Mouse (Mus musculus) forebrain, embryonic 10.5 days (tissue): ENCODE measurements at regions not wholly inside any gene's neighbourhood (a gene's known extent, or its start where the extent isn't known, plus 50 kb on each side); places are given as distances from the start of the nearest gene placed in this dataset.

Source experiments
- DNase-seq: peaks from one replicate; pipeline ENCODE4 v3.0.0-alpha.2; 2017; ENCODE audit warnings: low spot score; ENCODE audit errors: extremely low spot score
- H3K27ac ChIP-seq: fragments of 300-500 bp; sonication (generic); 2 replicates; pipeline ENCODE4 v1.5.1; 2016; ENCODE audit warnings: mild to moderate bottlenecking
- H3K27me3 ChIP-seq: fragments of 300-500 bp; sonication (generic); 2 replicates; pipeline ENCODE4 v1.6.1; 2016; ENCODE audit warnings: mild to moderate bottlenecking; ENCODE audit not compliant: poor library complexity, severe bottlenecking
- H3K36me3 ChIP-seq: fragments of 300-500 bp; sonication (generic); replicated peaks from 2 replicates; pipeline ENCODE4 v1.6.1; 2016; ENCODE audit warnings: mild to moderate bottlenecking, moderate library complexity
- H3K4me1 ChIP-seq: fragments of 300-500 bp; sonication (generic); 2 replicates; pipeline ENCODE4 v1.6.1; 2016
- H3K4me3 ChIP-seq: fragments of 300-500 bp; sonication (generic); 2 replicates; pipeline ENCODE4 v1.5.1; 2016; ENCODE audit warnings: mild to moderate bottlenecking, moderate library complexity
- H3K9me3 ChIP-seq: fragments of 300-500 bp; sonication (generic); 2 replicates; pipeline ENCODE4 v1.6.1; 2016; ENCODE audit warnings: mild to moderate bottlenecking, moderate library complexity
- WGBS: fragments of 180-500 bp; shearing (Covaris S2); methylation state at CpG from one replicate; pipeline ENCODE4 v1.1.7; 2016; 5-methylcytosine and 5-hydroxymethylcytosine counted together

DNA sequence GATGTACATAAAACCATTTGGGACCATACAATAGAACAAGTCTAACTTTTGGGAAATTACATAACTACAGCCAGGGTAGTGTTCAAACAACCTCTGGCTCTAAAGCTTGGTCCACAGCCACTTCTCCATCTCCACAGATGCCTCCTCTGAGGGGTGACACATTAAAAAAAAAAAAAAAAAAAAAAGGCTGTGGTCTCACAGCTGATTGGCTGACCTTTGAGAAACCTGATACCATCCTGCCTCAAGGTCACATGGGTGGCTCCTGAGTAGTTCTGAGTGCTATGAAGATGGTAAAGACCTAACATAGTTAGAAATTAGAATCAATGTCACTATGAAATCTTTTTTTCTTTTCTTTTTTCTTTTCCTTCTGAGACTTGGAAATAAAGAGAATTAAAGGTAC is 102.4 kb downstream of the Tmem182 start:
- H3K36me3 ChIP-seq, result no peaks in the 10 kb centered on the region
- no peaks in the 10 kb centered on the region for H3K4me1 ChIP-seq
- no peaks in the 10 kb centered on the region for H3K9me3 ChIP-seq
- no peak overlapping the region for H3K27ac ChIP-seq
- DNase-seq, result no peak
- H3K4me3 ChIP-seq, result no peak overlapping the region
- no peaks in the 10 kb centered on the region for H3K27me3 ChIP-seq

DNA sequence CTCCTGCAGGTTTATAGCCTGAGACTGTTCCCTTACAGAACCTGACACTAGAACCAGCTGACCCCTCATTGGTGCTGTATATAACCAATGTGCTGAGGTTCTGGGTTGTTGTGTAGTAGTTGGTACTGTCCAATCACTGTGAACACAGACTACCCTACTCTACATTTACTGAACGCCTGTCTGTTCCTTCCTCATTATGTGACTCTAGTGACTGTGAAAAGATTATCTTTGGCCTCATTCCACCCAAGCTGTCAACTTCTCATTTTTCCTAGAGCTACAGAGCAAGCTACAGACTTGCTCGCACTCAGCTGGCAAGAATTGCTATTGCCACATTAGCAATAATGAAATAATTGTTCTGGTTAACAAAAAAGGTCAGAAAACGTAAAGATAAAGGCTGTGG is 108.2 kb downstream of the Tmem182 start:
- no peak overlapping the region for H3K27ac ChIP-seq
- no peaks in the 10 kb centered on the region for H3K9me3 ChIP-seq
- H3K27me3 ChIP-seq, result no peaks in the 10 kb centered on the region
- 80% methylated on average over 3 of the region's 3 CpGs for WGBS
- H3K4me3 ChIP-seq, result no peak overlapping the region
- no peaks in the 10 kb centered on the region for H3K36me3 ChIP-seq
- DNase-seq, result no peak
- no peaks in the 10 kb centered on the region for H3K4me1 ChIP-seq

DNA sequence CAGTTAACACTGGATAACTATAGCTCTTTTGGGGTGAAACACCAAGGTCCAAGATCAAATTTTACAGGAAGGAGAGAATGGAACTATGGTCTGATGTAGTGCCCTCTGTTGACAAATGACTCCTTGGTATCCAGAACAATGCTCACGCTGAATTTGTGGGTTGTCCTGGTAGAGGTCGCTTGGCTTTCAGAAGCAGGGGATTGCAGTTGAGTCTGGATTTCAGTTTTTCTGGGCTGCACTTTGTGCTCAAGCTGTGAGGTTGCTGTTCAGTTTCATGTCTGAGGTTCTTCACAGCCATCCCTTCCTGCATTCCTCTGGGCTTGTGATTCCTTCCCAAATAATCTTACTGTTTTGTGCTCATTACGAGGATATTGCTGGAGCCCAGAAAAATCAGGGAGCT is 118.9 kb downstream of the Tmem182 start:
- Histone ChIP-seq H3K9me3 (no peaks in the 10 kb centered on the region), H3K4me1 (peaks cover 10% of the 10 kb centered on the region), H3K27me3 (no peaks in the 10 kb centered on the region), H3K36me3 (no peaks in the 10 kb centered on the region), H3K27ac (0 out of 2 replicates have a peak overlapping the region, but pooled peaks have one; percentile 9), H3K4me3 (no peak overlapping the region)
- 68% methylated on average over 3 of the region's 3 CpGs for WGBS
- no peak for DNase-seq

DNA sequence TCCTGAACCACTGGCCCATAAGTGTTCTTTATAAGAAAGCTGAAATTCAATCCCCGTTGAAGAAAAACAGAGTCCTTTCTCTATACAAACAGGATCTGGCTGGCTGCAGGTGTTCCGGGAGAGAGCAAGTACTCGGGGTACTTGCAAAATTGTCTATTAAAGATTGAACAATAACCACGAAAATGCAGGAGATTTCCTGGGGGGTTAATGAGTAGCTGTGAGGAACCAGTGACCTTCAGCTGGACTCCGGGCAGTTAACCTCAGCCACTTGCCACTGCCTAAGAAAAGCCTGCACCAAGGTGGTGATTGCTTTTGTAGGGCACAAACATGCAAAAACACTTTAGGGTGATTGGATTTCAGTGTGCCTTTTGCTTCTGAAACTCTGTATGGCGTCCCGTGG is 119.4 kb downstream of the Tmem182 start:
- WGBS, result 44% methylated on average over 7 of the region's 7 CpGs
- no peak for DNase-seq

DNA sequence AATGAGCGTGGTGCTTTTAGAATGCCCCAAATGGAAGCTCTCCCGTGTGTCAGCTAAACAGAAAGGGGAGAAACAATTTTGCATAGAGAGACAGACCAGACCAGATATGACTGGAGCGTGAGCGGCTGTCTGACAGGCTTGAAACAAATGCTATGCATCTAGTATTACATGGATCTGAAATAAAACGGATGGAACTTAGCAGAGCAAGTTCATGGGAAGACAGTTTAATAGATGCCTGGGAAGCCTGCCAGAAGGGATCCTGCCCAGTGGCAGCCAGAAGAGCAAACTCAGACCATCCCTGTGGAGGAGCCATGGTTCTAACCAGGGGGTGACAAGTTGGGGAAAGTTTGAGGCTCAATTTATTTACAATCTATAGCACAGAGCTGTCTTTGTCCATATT is 126.0 kb downstream of the Tmem182 start:
- H3K27ac ChIP-seq, result no peak overlapping the region
- no peak for DNase-seq
- no peak overlapping the region for H3K4me3 ChIP-seq
- H3K36me3 ChIP-seq, result no peaks in the 10 kb centered on the region
- no peaks in the 10 kb centered on the region for H3K27me3 ChIP-seq
- no peaks in the 10 kb centered on the region for H3K4me1 ChIP-seq
- 86% methylated on average over 5 of the region's 5 CpGs for WGBS
- H3K9me3 ChIP-seq, result no peaks in the 10 kb centered on the region

More for the DNA sequence above, 119.4 kb downstream of the Tmem182 start:
- H3K9me3 ChIP-seq, result no peaks in the 10 kb centered on the region
- H3K4me3 ChIP-seq, result no peak overlapping the region
- 0 out of 2 replicates have a peak overlapping the region, but pooled peaks have one; percentile 9 for H3K27ac ChIP-seq
- no peaks in the 10 kb centered on the region for H3K36me3 ChIP-seq
- peaks cover 10% of the 10 kb centered on the region for H3K4me1 ChIP-seq
- no peaks in the 10 kb centered on the region for H3K27me3 ChIP-seq

DNA sequence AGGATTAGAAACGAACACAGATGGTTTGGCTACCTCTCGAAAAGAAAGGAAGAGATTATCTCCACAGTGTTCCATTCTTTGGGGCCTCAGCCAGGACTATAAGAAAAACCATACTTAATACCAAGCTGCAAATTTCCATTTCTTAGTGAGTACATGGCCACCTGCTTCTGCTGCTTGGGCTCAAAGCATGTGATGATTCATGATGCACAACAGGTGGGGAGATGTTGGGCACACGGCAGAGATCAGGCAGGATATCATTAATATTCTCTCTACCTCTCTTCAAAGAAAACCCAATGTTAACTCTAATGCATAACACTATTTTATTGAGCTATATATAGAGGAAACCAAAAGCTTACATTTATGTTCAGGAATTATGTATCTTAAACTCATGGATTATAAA is 131.3 kb downstream of the Tmem182 start:
- H3K27me3 ChIP-seq, result no peaks in the 10 kb centered on the region
- H3K4me3 ChIP-seq, result no peak overlapping the region
- no peaks in the 10 kb centered on the region for H3K4me1 ChIP-seq
- WGBS, result 75% methylated on average over 3 of the region's 3 CpGs
- H3K27ac ChIP-seq, result no peak overlapping the region
- H3K36me3 ChIP-seq, result no peaks in the 10 kb centered on the region
- DNase-seq, result no peak
- H3K9me3 ChIP-seq, result no peaks in the 10 kb centered on the region

DNA sequence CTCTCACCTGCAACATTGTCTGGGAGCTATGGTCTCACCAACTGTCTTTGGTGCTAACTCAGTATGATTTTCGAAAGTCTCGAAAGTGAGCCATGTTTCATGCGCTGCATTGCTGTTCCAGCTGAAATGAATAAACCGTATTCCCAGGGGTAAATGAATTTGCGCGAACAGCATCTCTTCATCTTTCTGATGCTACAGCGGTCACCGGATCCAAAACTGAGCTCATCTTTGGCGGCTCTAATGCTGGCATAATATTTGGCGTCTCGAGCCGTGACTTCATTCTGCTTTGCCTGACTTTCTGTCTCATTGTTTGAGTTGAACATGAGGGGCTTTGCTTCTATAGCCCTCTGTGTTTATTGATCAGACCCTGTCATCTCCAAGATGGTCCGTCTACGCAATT is 137.3 kb downstream of the Tmem182 start:
- DNase-seq, result no peak
- Histone ChIP-seq H3K27me3 (no peaks in the 10 kb centered on the region), H3K4me1 (peaks cover 9% of the 10 kb centered on the region), H3K36me3 (no peaks in the 10 kb centered on the region), H3K9me3 (no peaks in the 10 kb centered on the region), H3K4me3 (no peak overlapping the region), H3K27ac (no peak overlapping the region)
- 94% methylated on average over 14 of the region's 14 CpGs for WGBS

DNA sequence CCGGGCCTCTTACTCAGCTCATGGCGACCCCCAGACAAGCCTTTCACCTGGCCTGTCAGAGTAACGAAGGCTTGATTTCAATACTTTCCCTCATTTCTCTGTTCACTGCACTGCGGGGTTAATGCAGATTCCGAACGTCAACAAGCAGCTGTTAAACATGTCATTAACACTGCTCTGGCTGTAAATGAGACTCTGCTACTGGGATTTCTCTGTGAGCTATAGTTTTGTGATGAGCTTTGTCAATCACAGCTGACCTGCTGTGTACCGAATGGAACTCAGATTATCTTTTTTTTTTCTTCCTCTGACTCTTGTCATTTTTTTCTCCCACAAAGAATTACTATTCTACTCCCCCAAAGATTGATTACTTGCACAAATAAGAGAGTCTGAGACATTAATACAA is 137.8 kb downstream of the Tmem182 start:
- H3K9me3 ChIP-seq, result no peaks in the 10 kb centered on the region
- H3K4me1 ChIP-seq, result peaks cover 9% of the 10 kb centered on the region
- no peak for DNase-seq
- H3K27me3 ChIP-seq, result no peaks in the 10 kb centered on the region
- no peaks in the 10 kb centered on the region for H3K36me3 ChIP-seq
- H3K4me3 ChIP-seq, result no peak overlapping the region
- H3K27ac ChIP-seq, result no peak overlapping the region
- 63% methylated on average over 7 of the region's 7 CpGs for WGBS

DNA sequence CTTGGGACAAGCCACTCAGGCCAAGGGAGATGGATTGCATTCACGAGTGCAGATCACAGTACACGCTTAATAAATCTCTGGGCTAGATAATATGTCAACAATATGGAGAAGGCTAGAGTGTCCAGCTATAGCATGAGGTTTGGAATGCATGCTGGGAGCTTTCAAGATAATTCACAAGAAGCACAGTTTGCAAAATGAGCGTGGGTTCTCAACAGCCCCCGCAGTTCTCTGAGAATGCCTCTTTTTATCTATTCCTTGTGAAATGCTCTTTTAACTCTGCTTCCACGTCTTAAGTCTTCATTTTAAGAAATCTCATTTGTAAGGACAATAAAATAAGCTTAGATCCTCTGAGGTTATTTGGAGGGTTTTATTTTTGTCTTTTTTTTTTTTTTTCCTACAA is 145.2 kb downstream of the Tmem182 start:
- DNase-seq, result no peak
- Histone ChIP-seq H3K4me1 (no peaks in the 10 kb centered on the region), H3K27ac (no peak overlapping the region), H3K4me3 (no peak overlapping the region), H3K9me3 (no peaks in the 10 kb centered on the region), H3K27me3 (no peaks in the 10 kb centered on the region), H3K36me3 (no peaks in the 10 kb centered on the region)
- 93% methylated on average over 5 of the region's 5 CpGs for WGBS

DNA sequence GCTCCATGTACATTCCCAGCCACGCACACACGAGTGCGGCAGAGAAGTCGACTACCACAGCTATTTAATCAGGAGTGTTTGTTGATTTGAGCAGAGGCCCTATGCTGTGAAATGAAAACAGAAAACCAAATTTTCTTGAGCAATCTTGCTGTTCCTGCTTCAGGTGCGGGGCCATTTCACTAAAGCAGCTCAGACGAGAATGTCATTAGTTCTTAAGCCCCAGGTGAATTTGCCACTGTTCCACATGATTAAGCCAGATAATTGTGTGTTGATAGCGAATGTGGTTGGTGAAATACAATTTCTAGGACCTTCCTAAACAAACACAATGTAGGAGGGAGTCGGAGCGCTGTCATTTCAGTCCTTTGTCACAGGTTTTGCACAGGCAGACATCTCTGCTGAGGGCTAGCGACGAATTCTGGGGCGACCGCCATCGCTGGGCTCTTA is 149.3 kb downstream of the Tmem182 start:
- H3K4me1 ChIP-seq, result no peaks in the 10 kb centered on the region
- H3K27ac ChIP-seq, result no peak overlapping the region
- 85% methylated on average over 14 of the region's 14 CpGs for WGBS
- no peaks in the 10 kb centered on the region for H3K9me3 ChIP-seq
- H3K27me3 ChIP-seq, result no peaks in the 10 kb centered on the region
- H3K4me3 ChIP-seq, result no peak overlapping the region
- H3K36me3 ChIP-seq, result no peaks in the 10 kb centered on the region
- DNase-seq, result no peak

DNA sequence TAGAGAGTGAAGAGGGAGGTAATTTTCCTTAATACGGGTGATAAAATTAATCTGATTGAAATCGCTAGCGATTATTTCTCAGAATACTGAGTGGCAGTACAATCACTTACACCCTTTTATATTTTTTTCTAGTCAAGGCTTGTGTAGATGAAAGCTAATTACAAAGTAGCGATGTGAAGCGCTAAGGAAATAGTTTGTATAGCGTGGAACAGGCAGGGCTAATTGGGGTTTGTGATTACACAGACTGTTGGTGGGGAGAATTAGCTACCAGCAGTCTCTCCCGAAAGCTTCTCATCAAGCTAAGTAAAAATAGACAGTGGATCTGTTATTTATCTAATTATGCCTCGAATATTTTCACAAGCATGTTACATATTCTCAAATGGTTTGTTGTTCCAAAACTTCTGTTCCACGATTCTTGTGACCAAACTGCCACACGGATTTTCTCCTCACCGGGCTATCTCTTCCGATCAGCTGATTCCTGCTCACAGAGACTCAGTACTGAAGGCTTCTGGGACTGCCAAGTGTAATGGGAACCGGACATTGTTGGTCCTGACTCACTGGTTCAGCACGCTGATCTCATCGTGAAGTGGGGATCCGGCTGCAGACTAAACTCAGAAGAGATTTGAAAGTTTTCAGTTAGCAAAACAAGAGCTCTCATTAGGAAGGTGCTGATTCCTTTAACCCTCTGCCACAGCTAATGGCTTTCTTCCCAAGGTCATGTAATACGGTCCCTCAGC is 162.5 kb downstream of the Tmem182 start:
- Histone ChIP-seq H3K27ac (no peak overlapping the region), H3K27me3 (no peaks in the 10 kb centered on the region), H3K9me3 (no peaks in the 10 kb centered on the region), H3K4me3 (no peak overlapping the region), H3K36me3 (no peaks in the 10 kb centered on the region), H3K4me1 (peaks cover 16% of the 10 kb centered on the region)
- 77% methylated on average over 17 of the region's 17 CpGs for WGBS
- no peak for DNase-seq

DNA sequence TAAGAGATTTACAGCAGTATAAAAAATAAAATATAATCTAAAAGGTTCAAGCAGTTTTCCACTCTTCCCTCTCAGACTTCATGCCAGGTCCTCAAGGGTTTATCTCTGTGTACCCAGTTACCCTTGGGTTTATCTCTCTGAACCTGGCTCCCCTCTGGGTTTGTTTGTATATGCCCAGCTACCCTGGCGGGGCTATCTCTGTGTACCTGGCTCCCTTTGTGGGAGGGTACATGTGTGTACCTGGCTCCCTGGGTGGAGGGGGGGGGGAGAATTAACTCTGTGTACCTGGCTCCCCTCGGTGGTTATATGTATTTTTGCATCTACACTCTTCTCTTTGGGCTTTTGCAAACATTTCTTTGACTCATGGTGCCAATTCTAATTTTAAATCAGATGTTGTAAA is 178.4 kb downstream of the Tmem182 start:
- no peak for DNase-seq
- Histone ChIP-seq H3K27me3 (no peaks in the 10 kb centered on the region), H3K4me3 (no peak overlapping the region), H3K4me1 (no peaks in the 10 kb centered on the region), H3K27ac (no peak overlapping the region), H3K9me3 (no peaks in the 10 kb centered on the region), H3K36me3 (no peaks in the 10 kb centered on the region)
- 70% methylated on average over 2 of the region's 2 CpGs for WGBS

DNA sequence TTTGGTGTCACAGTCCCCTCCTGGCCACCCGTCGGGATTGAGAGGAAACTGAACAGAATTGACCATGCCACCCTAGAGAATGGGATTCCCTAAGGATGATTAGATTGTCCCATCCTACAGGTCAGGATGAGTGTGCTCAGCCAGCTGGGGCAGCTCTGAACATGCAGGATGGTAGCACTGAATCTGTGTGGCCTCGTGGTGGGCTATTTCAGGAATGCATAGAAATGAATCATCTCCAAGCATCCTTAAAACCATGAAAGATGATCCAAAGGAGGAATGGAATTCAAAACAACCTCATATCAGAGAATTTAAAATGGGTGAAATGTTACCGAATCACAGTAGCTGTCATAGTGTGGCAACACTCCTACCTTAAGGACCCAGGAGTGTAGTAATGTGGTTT is 187.9 kb downstream of the Tmem182 start:
- no peaks in the 10 kb centered on the region for H3K9me3 ChIP-seq
- DNase-seq, result no peak
- 86% methylated on average over 4 of the region's 4 CpGs for WGBS
- no peaks in the 10 kb centered on the region for H3K36me3 ChIP-seq
- H3K27ac ChIP-seq, result no peak overlapping the region
- no peak overlapping the region for H3K4me3 ChIP-seq
- H3K4me1 ChIP-seq, result no peaks in the 10 kb centered on the region
- no peaks in the 10 kb centered on the region for H3K27me3 ChIP-seq
